Mouse (Mus musculus) CH12.LX (cell line): ENCODE measurements around the gene Rai14. TPM values are rescaled to one million over a fixed set of nuclear protein-coding genes. Genes with fewer than 3 reads are reported as not detected.

Experiments
- DNase-seq: peaks from one replicate; pipeline ENCODE4 v3.0.0-alpha.2; 2013; ENCODE audit errors: extremely low read depth
- H3K27ac ChIP-seq: 2 replicates; pipeline ENCODE4 v1.5.1; 2012; ENCODE audit warnings: low read depth, mild to moderate bottlenecking, control low read depth, moderate library complexity; ENCODE audit not compliant: insufficient read depth
- H3K27me3 ChIP-seq: replicated peaks from 2 replicates; pipeline ENCODE3; 2012; ENCODE audit warnings: inconsistent platforms
- H3K36me3 ChIP-seq, 2 experiments: replicated peaks in 1 of 2; 2 replicates each; pipeline versions ENCODE3 to v1.6.1; 2012; ENCODE audit warnings: inconsistent platforms in 1 of 2, low read length in 1 of 2, mild to moderate bottlenecking in 1 of 2, mixed read lengths in 1 of 2, moderate library complexity in 1 of 2; ENCODE audit not compliant: control insufficient read depth in 1 of 2, insufficient read depth in 1 of 2
- H3K4me1 ChIP-seq, 2 experiments: 2 replicates each; pipeline ENCODE4 v1.6.1; 2012; ENCODE audit warnings: inconsistent platforms in 1 of 2, moderate library complexity in 1 of 2; ENCODE audit not compliant: insufficient read depth in 2 of 2, control insufficient read depth in 1 of 2
- H3K4me2 ChIP-seq: 2 replicates; pipeline ENCODE4 v1.6.1; 2012; ENCODE audit warnings: low read depth, mild to moderate bottlenecking, control low read depth; ENCODE audit not compliant: poor library complexity, insufficient read depth, severe bottlenecking
- H3K4me3 ChIP-seq, 3 experiments: fragments of 150-350 bp in 1 of 3; sonication (generic) in 1 of 3; replicated peaks in 1 of 3; 2 replicates each; pipeline versions ENCODE3 to v1.5.1; 2011 to 2012; ENCODE audit warnings: low read depth in 2 of 3, low read length in 2 of 3, mild to moderate bottlenecking in 2 of 3, moderate library complexity in 2 of 3, control low read depth in 1 of 3, improper control_type of control experiment in 1 of 3, inconsistent platforms in 1 of 3, mixed read lengths in 1 of 3; ENCODE audit not compliant: poor library complexity in 1 of 3
- H3K79me2 ChIP-seq: replicated peaks from 2 replicates; pipeline ENCODE4 v1.6.1; 2012; ENCODE audit warnings: mild to moderate bottlenecking, moderate library complexity; ENCODE audit not compliant: control insufficient read depth, poor library complexity, insufficient read depth, severe bottlenecking; ENCODE audit errors: extremely low read depth
- H3K9ac ChIP-seq: 2 replicates; pipeline ENCODE4 v1.6.1; 2012; ENCODE audit warnings: low read depth, mild to moderate bottlenecking, control low read depth, moderate library complexity; ENCODE audit not compliant: insufficient read depth
- H3K9me3 ChIP-seq: replicated peaks from 2 replicates; pipeline ENCODE3; 2012; ENCODE audit warnings: low read length, inconsistent platforms, mixed read lengths
- BHLHE40 ChIP-seq: IDR thresholded peaks from 2 replicates; pipeline ENCODE4 v1.6.1; 2011; ENCODE audit warnings: mild to moderate bottlenecking, low read depth, low read length, improper control_type of control experiment
- CHD1 ChIP-seq: IDR thresholded peaks from 2 replicates; pipeline ENCODE4 v1.6.1; 2012; ENCODE audit warnings: low read depth, low read length, improper control_type of control experiment, inconsistent platforms
- GABPA ChIP-seq: IDR thresholded peaks from 2 replicates; pipeline ENCODE4 v1.6.1; 2012; ENCODE audit warnings: low read depth, low read length, improper control_type of control experiment, inconsistent platforms; ENCODE audit not compliant: insufficient replicate concordance
- HCFC1 ChIP-seq: IDR thresholded peaks from 2 replicates; pipeline ENCODE4 v1.6.1; 2012; ENCODE audit warnings: low read depth, mild to moderate bottlenecking, inconsistent platforms, low read length, improper control_type of control experiment
- JUN ChIP-seq: IDR thresholded peaks from 2 replicates; pipeline ENCODE4 v1.6.1; 2011; ENCODE audit warnings: low read depth, mild to moderate bottlenecking, low read length, improper control_type of control experiment, moderate library complexity; ENCODE audit not compliant: insufficient read depth
- KAT2A ChIP-seq: IDR thresholded peaks from 2 replicates; pipeline ENCODE4 v1.6.1; 2012; ENCODE audit warnings: low read length, improper control_type of control experiment, inconsistent platforms; ENCODE audit not compliant: insufficient replicate concordance
- MAFK ChIP-seq: IDR thresholded peaks from 2 replicates; pipeline ENCODE4 v1.6.1; 2011; ENCODE audit warnings: low read length, improper control_type of control experiment; ENCODE audit not compliant: insufficient replicate concordance
- MAZ ChIP-seq: IDR thresholded peaks from 2 replicates; pipeline ENCODE4 v1.6.1; 2012; ENCODE audit warnings: low read depth, mild to moderate bottlenecking, inconsistent platforms, low read length, improper control_type of control experiment, moderate library complexity
- MXI1 ChIP-seq: IDR thresholded peaks from 2 replicates; pipeline ENCODE4 v1.6.1; 2011; ENCODE audit warnings: mild to moderate bottlenecking, low read depth, low read length, improper control_type of control experiment
- MYC ChIP-seq: IDR thresholded peaks from 2 replicates; pipeline ENCODE4 v1.6.1; 2011; ENCODE audit warnings: low read depth, mild to moderate bottlenecking, improper control_type of control experiment, low read length
- PAX5 ChIP-seq: IDR thresholded peaks from 2 replicates; pipeline ENCODE4 v1.6.1; 2012; ENCODE audit warnings: low read length, inconsistent platforms, mixed read lengths
- POLR2A ChIP-seq: IDR thresholded peaks from 2 replicates; pipeline ENCODE4 v1.6.1; 2011; ENCODE audit warnings: low read depth, mild to moderate bottlenecking, improper control_type of control experiment, low read length
- RCOR1 ChIP-seq: conservative IDR thresholded peaks from 2 replicates; pipeline ENCODE4 v1.6.1; 2012; ENCODE audit warnings: low read depth, mild to moderate bottlenecking, inconsistent platforms, low read length, improper control_type of control experiment
- SIN3A ChIP-seq: IDR thresholded peaks from 2 replicates; pipeline ENCODE4 v1.6.1; 2012; ENCODE audit warnings: low read length, improper control_type of control experiment, inconsistent platforms
- SMC3 ChIP-seq: IDR thresholded peaks from 2 replicates; pipeline ENCODE4 v1.6.1; 2011; ENCODE audit warnings: low read depth, low read length, improper control_type of control experiment
- TBP ChIP-seq: conservative IDR thresholded peaks from 2 replicates; pipeline ENCODE4 v1.6.1; 2011; ENCODE audit warnings: low read depth, low read length, improper control_type of control experiment
- USF2 ChIP-seq: conservative IDR thresholded peaks from 2 replicates; pipeline ENCODE4 v1.6.1; 2011; ENCODE audit warnings: low read depth, low read length, improper control_type of control experiment
- ZC3H11A ChIP-seq: IDR thresholded peaks from 2 replicates; pipeline ENCODE4 v1.6.1; 2012; ENCODE audit warnings: low read depth, mild to moderate bottlenecking, inconsistent platforms, low read length, improper control_type of control experiment
- dilution Hi-C: fragments of 300-500 bp; cut with MboI; formaldehyde crosslinking; loops from 2 replicates; pipeline ENCODE4 v1.14.3; 2020; ENCODE audit warnings: low sequenced_read_pairs; ENCODE audit not compliant: extremely low pct_unique_long_range_greater_than_20kb, extremely low pct_ligation_motif_present
- in situ Hi-C: fragments of 300-500 bp; cut with MboI; formaldehyde crosslinking; loops from 3 replicates; pipeline ENCODE4 v1.14.3; 2019; ENCODE audit warnings: low sequenced_read_pairs, low pct_ligation_motif_present, low pct_unique_long_range_greater_than_20kb, mixed read lengths
- polyA plus RNA-seq: library from polyadenylated mRNA; unstranded; fragments of >175 nt; gene quantifications from 2 replicates; pipeline ENCODE4 v1.2.1, GENCODE M21; 2012; ENCODE audit warnings: low read depth; ENCODE audit not compliant: insufficient read length
- total RNA-seq, 2 experiments: library from RNA; depleted of rRNA; stranded (reverse); fragments of 300-350 nt in 1 of 2; fragments of >200 nt in 1 of 2; gene quantifications; 2 replicates each; pipeline ENCODE4 v1.2.3; 2012 to 2014

Gene Rai14
- total and polyA plus RNA-seq, 3 experiments, result 7.5 to 14.1 (median 9.6) TPM

DNA sequence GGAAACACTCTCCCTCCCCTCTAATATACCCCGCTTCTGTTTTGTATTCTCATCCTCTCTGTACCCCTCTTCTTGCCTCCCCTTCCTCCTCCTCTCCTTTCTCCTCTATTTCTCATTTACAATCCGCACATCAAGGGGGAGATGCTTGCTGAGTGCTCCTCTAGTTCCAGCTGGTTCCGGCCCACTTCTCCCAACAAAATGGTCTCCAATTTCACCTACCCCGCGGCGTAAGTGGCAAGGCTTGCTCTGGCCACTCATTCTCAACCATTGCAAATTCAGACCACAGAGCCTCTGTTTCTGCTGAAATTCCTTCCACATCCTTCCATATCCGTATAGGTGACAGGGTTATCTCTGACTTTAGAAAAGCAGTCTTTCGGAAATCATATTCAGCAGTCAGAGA is 20.8 kb upstream of the Rai14 start:
- H3K36me3 ChIP-seq, result no peaks in the 10 kb centered on the region
- peaks cover 0 to 12% of the 10 kb centered on the region in 2 experiments; a peak in 1 of 4 replicates for H3K4me1 ChIP-seq
- H3K27ac ChIP-seq, result no peak overlapping the region
- H3K4me2 ChIP-seq, result no peak overlapping the region
- H3K79me2 ChIP-seq, result no peaks in the 10 kb centered on the region
- no peak overlapping the region for H3K4me3 ChIP-seq
- dilution Hi-C loops, result no loop called here
- TF ChIP-seq PAX5 (no peak), HCFC1 (no peak), JUN (no peak), ZC3H11A (no peak), BHLHE40 (no peak), TBP (no peak), KAT2A (no peak), USF2 (no peak), MXI1 (no peak), MAZ (no peak), CHD1 (no peak), SMC3 (no peak), MYC (no peak), GABPA (no peak), MAFK (no peak), POLR2A (no peak), SIN3A (no peak)
- no peak for DNase-seq
- H3K27me3 ChIP-seq, result no peaks in the 10 kb centered on the region
- H3K9me3 ChIP-seq, result no peaks in the 10 kb centered on the region
- in situ Hi-C loops, result no loop called here
- no peak overlapping the region for H3K9ac ChIP-seq

DNA sequence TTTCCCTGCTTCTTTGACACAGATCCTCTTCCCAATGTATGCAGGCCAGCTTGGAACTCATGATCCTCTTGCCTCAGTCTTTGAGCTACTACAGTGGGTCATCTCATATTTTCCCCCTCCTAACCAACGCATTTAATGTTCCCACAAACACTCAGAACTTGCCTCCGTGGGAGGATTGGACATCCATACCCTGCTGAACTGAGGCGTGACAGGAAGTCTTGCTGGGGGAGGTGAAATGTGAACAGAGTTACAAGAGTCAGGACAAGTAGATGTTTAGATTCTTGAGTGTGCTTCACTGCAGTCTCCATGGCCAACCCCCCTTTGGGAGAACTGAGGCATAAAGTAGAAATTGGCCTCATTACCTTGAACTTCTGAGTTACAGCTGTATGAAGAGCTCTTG is 17.0 kb upstream of the Rai14 start:
- in situ Hi-C loops (no loop called here), dilution Hi-C loops (no loop called here)
- Histone ChIP-seq H3K4me3 (no peak overlapping the region), H3K79me2 (no peaks in the 10 kb centered on the region), H3K4me1 (peaks cover 0 to 4% of the 10 kb centered on the region in 2 experiments; a peak in 1 of 4 replicates), H3K4me2 (no peak overlapping the region), H3K27ac (no peak overlapping the region), H3K36me3 (no peaks in the 10 kb centered on the region), H3K9ac (no peak overlapping the region), H3K27me3 (no peaks in the 10 kb centered on the region), H3K9me3 (peaks cover 2% of the 10 kb centered on the region)
- DNase-seq, result no peak
- no peak for TF ChIP-seq RCOR1
